Mouse (Mus musculus): ENCODE data around the gene Ube2cbp.

DNA sequence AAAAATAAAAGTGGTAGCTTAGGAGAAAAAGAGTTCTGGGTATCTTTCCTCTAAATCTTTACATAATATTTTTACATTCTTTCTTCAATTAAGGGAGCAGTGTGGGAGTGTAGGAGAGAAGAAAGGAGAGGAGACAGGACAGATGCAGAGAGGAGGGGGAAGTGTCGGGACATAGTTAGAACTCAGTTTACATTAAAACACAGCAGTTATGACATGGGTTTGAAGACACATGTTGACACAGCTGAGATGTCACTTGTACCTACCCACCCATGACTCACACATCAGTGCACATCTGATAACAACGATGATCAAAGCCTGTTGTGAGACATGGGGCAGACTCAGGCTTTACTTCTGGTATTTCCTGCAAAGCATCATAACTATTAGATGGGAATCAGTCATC, 87.8 kb downstream of the Ube2cbp start:
- TF ChIP-seq CTCF (IDR thresholded peaks at IDR 0.05; ENCODE audit: low read depth) (no peak), EP300 (IDR thresholded peaks at IDR 0.05; ENCODE audit: low read depth) (no peak)
